Mouse (Mus musculus) midbrain, postnatal 0 days (tissue): ENCODE data around the gene Mat2a. TPM values are rescaled to one million over a fixed set of nuclear protein-coding genes. Genes with fewer than 3 reads are reported as not detected.

Experiments
- ATAC-seq: fragments of 200-750 bp; cut with Nextera tagmentation; 2 replicates; pipeline ENCODE4 v1.8.0; 2017; ENCODE audit warnings: moderate number of reproducible peaks, mild to moderate bottlenecking, moderate TSS enrichment, moderate library complexity; ENCODE audit not compliant: low FRiP score
- DNase-seq: peaks from one replicate; pipeline ENCODE4 v3.0.0-alpha.2; 2015; ENCODE audit warnings: low spot score
- H3K27ac ChIP-seq: fragments of 300-500 bp; sonication (generic); 2 replicates; pipeline ENCODE4 v1.5.1; 2014; ENCODE audit warnings: low read depth, mild to moderate bottlenecking, low read length, mixed read lengths
- H3K27me3 ChIP-seq: fragments of 300-500 bp; sonication (generic); 2 replicates; pipeline ENCODE4 v1.6.1; 2014; ENCODE audit warnings: low read length, control low read depth, mixed read lengths; ENCODE audit not compliant: insufficient read depth
- H3K36me3 ChIP-seq: fragments of 300-500 bp; sonication (generic); 2 replicates; pipeline ENCODE4 v1.6.1; 2014; ENCODE audit warnings: low read length, control low read depth, mixed read lengths; ENCODE audit not compliant: insufficient read depth
- H3K4me1 ChIP-seq: fragments of 300-500 bp; sonication (generic); 2 replicates; pipeline ENCODE4 v1.6.1; 2014; ENCODE audit warnings: mild to moderate bottlenecking, control low read depth, antibody characterized with exemption, low read length, mixed read lengths; ENCODE audit not compliant: insufficient read depth
- H3K4me2 ChIP-seq: fragments of 300-500 bp; sonication (generic); 2 replicates; pipeline ENCODE4 v1.6.1; 2014; ENCODE audit warnings: low read depth, mild to moderate bottlenecking, low read length, mixed read lengths; ENCODE audit not compliant: poor library complexity, severe bottlenecking
- H3K4me3 ChIP-seq: fragments of 300-500 bp; sonication (generic); 2 replicates; pipeline ENCODE4 v1.5.1; 2014; ENCODE audit warnings: low read depth, mild to moderate bottlenecking, low read length, moderate library complexity
- H3K9ac ChIP-seq: fragments of 300-500 bp; sonication (generic); replicated peaks from 2 replicates; pipeline ENCODE4 v1.6.1; 2014; ENCODE audit warnings: mild to moderate bottlenecking, low read length, moderate library complexity, mixed read lengths; ENCODE audit not compliant: poor library complexity, severe bottlenecking
- H3K9me3 ChIP-seq: fragments of 300-500 bp; sonication (generic); 2 replicates; pipeline ENCODE4 v1.6.1; 2016; ENCODE audit warnings: low read length, control low read depth
- CTCF ChIP-seq: IDR thresholded peaks from 2 replicates; pipeline ENCODE4 v1.5.1; 2016; ENCODE audit warnings: antibody characterized with exemption, mild to moderate bottlenecking
- WGBS: fragments of 180-500 bp; shearing (Covaris S2); extraction: QIAGEN DNeasy Blood & Tissue Kit; methylation state at CpG from one replicate; pipeline ENCODE4 v1.1.7; 2014; 5-methylcytosine and 5-hydroxymethylcytosine counted together
- polyA plus RNA-seq: library from polyadenylated mRNA; unstranded; fragments of >200 nt; fragmentation: Nextera tagmentation; extraction: Ambion mirVana; gene quantifications from 2 replicates; pipeline ENCODE4 v1.2.1, GENCODE M21; 2015
- total RNA-seq: library from RNA; depleted of rRNA; stranded (reverse); fragments of >200 nt; gene quantifications from 2 replicates; pipeline ENCODE4 v1.2.3, GENCODE M21; 2014

Mat2a gene
- total and polyA plus RNA-seq, 2 experiments from 2014 or later = 120 to 298 TPM

- no peaks in the 10 kb centered on the region for H3K4me1 ChIP-seq
- no peak overlapping the region for H3K4me3 ChIP-seq
- H3K27ac ChIP-seq = no peak overlapping the region
- no peak overlapping the region for H3K9ac ChIP-seq
- H3K36me3 ChIP-seq = no peaks in the 10 kb centered on the region
- no peak overlapping the region for H3K4me2 ChIP-seq
- H3K27me3 ChIP-seq = no peaks in the 10 kb centered on the region
- H3K9me3 ChIP-seq = no peaks in the 10 kb centered on the region
- TF ChIP-seq CTCF = no peak
- 87% methylated on average over 7 of the region's 7 CpGs for WGBS
- DNase-seq (no peak), ATAC-seq (no peak)
These were observed 34.0 kb downstream of the Mat2a start for GRCm38 (mm10) chr6:72405356-72405755.

GRCm38 (mm10) chr6:72401875-72402274, 37.5 kb downstream of the Mat2a start:
- ATAC-seq (no peak), DNase-seq (peak; percentile 66)
- TF ChIP-seq CTCF = peak; percentile 80
- Histone ChIP-seq H3K36me3 (no peaks in the 10 kb centered on the region), H3K4me2 (no peak overlapping the region), H3K4me3 (no peak overlapping the region), H3K27ac (no peak overlapping the region), H3K27me3 (no peaks in the 10 kb centered on the region), H3K9me3 (no peaks in the 10 kb centered on the region), H3K4me1 (no peaks in the 10 kb centered on the region), H3K9ac (no peak overlapping the region)
- WGBS = 27% methylated on average over 7 of the region's 7 CpGs

GRCm38 (mm10) chr6:72399967-72400366, 39.4 kb downstream of the Mat2a start:
- Histone ChIP-seq H3K4me2 (no peak overlapping the region), H3K4me3 (no peak overlapping the region), H3K9ac (no peak overlapping the region), H3K27me3 (no peaks in the 10 kb centered on the region), H3K4me1 (no peaks in the 10 kb centered on the region), H3K9me3 (no peaks in the 10 kb centered on the region), H3K27ac (no peak overlapping the region), H3K36me3 (no peaks in the 10 kb centered on the region)
- WGBS = 35% methylated on average over 2 of the region's 2 CpGs
- no peak for TF ChIP-seq CTCF
- no peak for DNase-seq
- no peak for ATAC-seq

GRCm38 (mm10) chr6:72396837-72397251, 42.5 kb downstream of the Mat2a start:
- WGBS = 86% methylated on average over 10 of the region's 10 CpGs
- H3K9me3 ChIP-seq = no peaks in the 10 kb centered on the region
- DNase-seq = no peak
- H3K27me3 ChIP-seq = no peaks in the 10 kb centered on the region
- TF ChIP-seq CTCF = no peak
- no peak overlapping the region for H3K4me2 ChIP-seq
- no peaks in the 10 kb centered on the region for H3K4me1 ChIP-seq
- H3K36me3 ChIP-seq = no peaks in the 10 kb centered on the region
- no peak overlapping the region for H3K4me3 ChIP-seq
- H3K9ac ChIP-seq = no peak overlapping the region
- ATAC-seq = no peak
- H3K27ac ChIP-seq = no peak overlapping the region

GRCm38 (mm10) chr6:72392341-72392740, 47.0 kb downstream of the Mat2a start:
- Histone ChIP-seq H3K9ac (no peak overlapping the region), H3K4me3 (no peak overlapping the region), H3K9me3 (no peaks in the 10 kb centered on the region), H3K27me3 (no peaks in the 10 kb centered on the region; the same call in 1 of the 2 replicates), H3K27ac (no peak overlapping the region), H3K36me3 (no peaks in the 10 kb centered on the region), H3K4me2 (no peak overlapping the region), H3K4me1 (0 out of 2 replicates have a peak, but pooled peaks cover 3% of the 10 kb centered on the region)
- 92% methylated on average over 5 of the region's 5 CpGs for WGBS
- ATAC-seq (no peak), DNase-seq (no peak)
- TF ChIP-seq CTCF = no peak

- 0 out of 2 replicates have a peak, but pooled peaks cover 3% of the 10 kb centered on the region for H3K4me1 ChIP-seq
- H3K9me3 ChIP-seq = no peaks in the 10 kb centered on the region
- H3K36me3 ChIP-seq = no peaks in the 10 kb centered on the region
- H3K4me2 ChIP-seq = peak overlapping the region; percentile 45; the same call in 1 of the 2 replicates
- ATAC-seq (no peak), DNase-seq (peak; percentile 17)
- no peak overlapping the region for H3K9ac ChIP-seq
- 0 out of 2 replicates have a peak overlapping the region, but pooled peaks have one; percentile 13 for H3K27ac ChIP-seq
- no peaks in the 10 kb centered on the region; the same call in 1 of the 2 replicates for H3K27me3 ChIP-seq
- no peak for TF ChIP-seq CTCF
- peak overlapping the region; percentile 27; the same call in 1 of the 2 replicates for H3K4me3 ChIP-seq
- 23% methylated on average over 10 of the region's 12 CpGs for WGBS
These were observed 48.4 kb downstream of the Mat2a start for GRCm38 (mm10) chr6:72390795-72391521.
